In genomic region chr8:30915127-30915526, GRCm38 (mm10) we compare ENCODE assay signal across 11 mouse cellular contexts.
DNase-seq lines count a peak whose midpoint lies in the region; ATAC-seq and TF ChIP-seq lines count a peak whose summit lies in the region.
"Had no signal": no experiment of that assay in that cellular context is flagged by ENCODE, and none has a peak within 500 bp of the region (broad histone marks: within the 10 kb centered on the region; RNA-seq: fewer than 3 reads in every experiment).

No protein-coding gene starts in this region.

- no peaks in the 10 kb centered on the region for H3K27me3 ChIP-seq in embryonic facial prominence, embryonic 12.5 days
- H3K27me3 ChIP-seq in embryonic facial prominence, embryonic 10.5 days (replicated peaks; ENCODE audit: low read depth, poor library complexity, severe bottlenecking) = peaks cover 8% of the 10 kb centered on the region
- H3K27me3 ChIP-seq in kidney, postnatal 0 days (ENCODE audit: insufficient read depth, low read length) = no peaks in the 10 kb centered on the region
- H3K27me3 ChIP-seq in hindbrain, embryonic 12.5 days = no peaks in the 10 kb centered on the region
- H3K27me3 ChIP-seq in midbrain, embryonic 15.5 days (replicated peaks) = no peaks in the 10 kb centered on the region

- H3K4me2 ChIP-seq in embryonic facial prominence, embryonic 12.5 days (replicated peaks) = peak overlapping the region; percentile 53; the same call in 1 of the 2 replicates
- peak overlapping the region; percentile 87 for H3K4me2 ChIP-seq in kidney, postnatal 0 days (ENCODE audit: low read length)
- peak overlapping the region; percentile 78; the same call in 1 of the 2 replicates for H3K4me2 ChIP-seq in hindbrain, embryonic 12.5 days (replicated peaks)
- H3K4me2 ChIP-seq in midbrain, embryonic 15.5 days = peak overlapping the region; percentile 57

- no peak overlapping the region for H3K4me3 ChIP-seq in embryonic facial prominence, embryonic 12.5 days
- H3K4me3 ChIP-seq in embryonic facial prominence, embryonic 10.5 days = no peak overlapping the region
- H3K4me3 ChIP-seq in kidney, postnatal 0 days (replicated peaks; ENCODE audit: low read depth, low read length) = no peak overlapping the region
- peak overlapping the region; percentile 38; the same call in 1 of the 2 replicates for H3K4me3 ChIP-seq in hindbrain, embryonic 12.5 days
- no peak overlapping the region for H3K4me3 ChIP-seq in midbrain, embryonic 15.5 days

- H3K4me1 ChIP-seq in embryonic facial prominence, embryonic 12.5 days = peaks cover 7% of the 10 kb centered on the region
- H3K4me1 ChIP-seq in embryonic facial prominence, embryonic 10.5 days = peaks cover 11% of the 10 kb centered on the region
- H3K4me1 ChIP-seq in kidney, postnatal 0 days (replicated peaks; ENCODE audit: insufficient read depth, low read length) = no peaks in the 10 kb centered on the region
- peaks cover 13% of the 10 kb centered on the region for H3K4me1 ChIP-seq in hindbrain, embryonic 12.5 days
- H3K4me1 ChIP-seq in midbrain, embryonic 15.5 days = peaks cover 25% of the 10 kb centered on the region

- no peak for ATAC-seq in embryonic facial prominence, embryonic 12.5 days (ENCODE audit: insufficient number of reproducible peaks, insufficient read depth, low FRiP score, low TSS enrichment)
- no peak for ATAC-seq in kidney, postnatal 0 days (replicated peaks; ENCODE audit: low FRiP score, low read depth)
- ATAC-seq in hindbrain, embryonic 12.5 days (ENCODE audit: low FRiP score) = no peak
- peak; percentile 35; the same call in 1 of the 2 replicates for ATAC-seq in midbrain, embryonic 15.5 days (replicated peaks)
- ATAC-seq: activated CD4-positive, CD25-positive, alpha-beta regulatory T cell, adult 4 months had no signal

- WGBS in embryonic facial prominence, embryonic 12.5 days = 69% methylated on average over 7 of the region's 7 CpGs
- 62% methylated on average over 7 of the region's 7 CpGs for WGBS in embryonic facial prominence, embryonic 10.5 days
- 55% methylated on average over 7 of the region's 7 CpGs for WGBS in kidney, postnatal 0 days
- 65% methylated on average over 7 of the region's 7 CpGs for WGBS in hindbrain, embryonic 12.5 days
- WGBS in midbrain, embryonic 15.5 days = 69% methylated on average over 7 of the region's 7 CpGs

- H3K27ac ChIP-seq in embryonic facial prominence, embryonic 12.5 days = no peak overlapping the region
- H3K27ac ChIP-seq in embryonic facial prominence, embryonic 10.5 days (replicated peaks) = no peak overlapping the region
- no peak overlapping the region for H3K27ac ChIP-seq in kidney, postnatal 0 days
- H3K27ac ChIP-seq in hindbrain, embryonic 12.5 days = no peak overlapping the region
- H3K27ac ChIP-seq in midbrain, embryonic 15.5 days = peak overlapping the region; percentile 76
- H3K27ac ChIP-seq: macrophage had no signal

- H3K9me3 ChIP-seq in embryonic facial prominence, embryonic 12.5 days = no peaks in the 10 kb centered on the region
- H3K9me3 ChIP-seq in embryonic facial prominence, embryonic 10.5 days = no peaks in the 10 kb centered on the region
- no peaks in the 10 kb centered on the region for H3K9me3 ChIP-seq in kidney, postnatal 0 days (replicated peaks; ENCODE audit: low read length)
- no peaks in the 10 kb centered on the region for H3K9me3 ChIP-seq in hindbrain, embryonic 12.5 days (replicated peaks)
- no peaks in the 10 kb centered on the region for H3K9me3 ChIP-seq in midbrain, embryonic 15.5 days

- no peak for TF ChIP-seq CTCF in kidney, postnatal 0 days (IDR thresholded peaks at IDR 0.05; ENCODE audit: low read depth)

- no peak for DNase-seq in embryonic facial prominence, embryonic 10.5 days (ENCODE audit: low spot score)
- DNase-seq in kidney, postnatal 0 days (ENCODE audit: low spot score) = no peak
- no peak for DNase-seq in kidney, adult 18-20 months
- no peak for DNase-seq in thymus, postnatal 4 days
- no peak for DNase-seq in kidney, postnatal 36 days
- DNase-seq: thymus, postnatal 25 days had no signal

- H3K36me3 ChIP-seq in embryonic facial prominence, embryonic 12.5 days = no peaks in the 10 kb centered on the region
- H3K36me3 ChIP-seq in embryonic facial prominence, embryonic 10.5 days (replicated peaks) = no peaks in the 10 kb centered on the region
- H3K36me3 ChIP-seq in kidney, postnatal 0 days (ENCODE audit: insufficient read depth, low read length) = no peaks in the 10 kb centered on the region
- no peaks in the 10 kb centered on the region for H3K36me3 ChIP-seq in hindbrain, embryonic 12.5 days
- no peaks in the 10 kb centered on the region for H3K36me3 ChIP-seq in midbrain, embryonic 15.5 days (replicated peaks)

- H3K9ac ChIP-seq in embryonic facial prominence, embryonic 12.5 days = no peak overlapping the region
- H3K9ac ChIP-seq in kidney, postnatal 0 days (ENCODE audit: low read depth, low read length) = no peak overlapping the region
- no peak overlapping the region for H3K9ac ChIP-seq in hindbrain, embryonic 12.5 days
- H3K9ac ChIP-seq in midbrain, embryonic 15.5 days = no peak overlapping the region
